Mouse (Mus musculus) ES-Bruce4 (cell line): ENCODE measurements around the gene Spint3.

Experiments
- CTCF ChIP-seq: IDR thresholded peaks from one replicate; pipeline ENCODE4 v1.8.1; 2011; ENCODE audit warnings: low read depth, low read length
- EP300 ChIP-seq: IDR thresholded peaks from 2 replicates; pipeline ENCODE4 v1.6.1; 2011; ENCODE audit warnings: low read depth, low read length; ENCODE audit not compliant: insufficient read depth
- POLR2A ChIP-seq: IDR thresholded peaks from one replicate; pipeline ENCODE4 v1.8.1; 2011; ENCODE audit warnings: low read length; ENCODE audit not compliant: insufficient read depth

DNA sequence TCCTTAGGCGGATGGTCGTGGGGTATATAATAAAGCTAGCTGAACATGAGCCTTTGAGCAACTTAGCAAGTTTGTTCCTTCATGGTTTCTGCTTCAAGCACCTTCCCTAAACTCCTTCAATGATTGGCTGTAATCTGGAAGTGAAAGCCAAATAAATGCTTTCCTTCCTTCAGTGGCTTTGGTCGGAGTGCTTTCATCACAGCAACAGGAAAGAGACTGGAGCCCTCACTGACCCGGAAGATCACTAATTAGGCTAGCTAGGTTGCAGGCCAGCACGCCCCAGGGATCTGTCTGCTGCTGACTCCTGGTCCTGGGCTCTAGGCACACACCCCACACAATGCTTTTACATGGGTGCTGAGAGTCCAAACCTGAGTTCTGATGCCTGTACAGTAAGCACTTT is 44.7 kb downstream of the Spint3 start:
- TF ChIP-seq POLR2A: no peak
- TF ChIP-seq CTCF: no peak
- no peak for TF ChIP-seq EP300
